ENCODE assay signal across 15 mouse cellular contexts in the genomic region with DNA sequence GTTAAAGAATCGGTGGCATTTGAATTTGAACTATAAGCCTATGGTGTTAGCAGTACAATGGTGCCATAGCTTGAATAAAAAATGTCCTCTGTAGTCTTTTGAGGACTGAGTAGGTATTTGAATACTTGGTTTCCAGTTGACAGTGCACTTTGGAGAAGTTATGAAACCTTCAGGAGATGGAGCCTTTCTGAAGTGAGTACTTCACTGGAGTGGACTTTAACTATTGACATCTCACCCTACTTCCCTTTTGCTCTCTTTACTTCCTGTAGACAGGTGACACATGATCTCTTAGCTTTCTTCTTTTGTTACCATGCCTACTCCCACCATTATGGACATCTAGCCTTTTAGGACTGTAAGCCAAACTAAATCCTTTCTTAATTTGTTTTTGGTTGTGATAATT.
"Had no signal": no experiment of that assay in that cellular context is flagged by ENCODE, and none has a peak within 500 bp of the region (broad histone marks: within the 10 kb centered on the region; RNA-seq: fewer than 3 reads in every experiment).

No protein-coding gene starts in this region.

- H3K4me2 ChIP-seq: neural tube, embryonic 15.5 days; stomach, embryonic 15.5 days had no signal

- H3K9ac ChIP-seq: neural tube, embryonic 15.5 days; stomach, embryonic 15.5 days had no signal

- H3K27me3 ChIP-seq: neural tube, embryonic 15.5 days; stomach, embryonic 15.5 days had no signal

- H3K36me3 ChIP-seq: neural tube, embryonic 15.5 days; stomach, embryonic 15.5 days had no signal

- H3K27ac ChIP-seq: neural tube, embryonic 15.5 days; stomach, embryonic 15.5 days; stomach, postnatal 0 days had no signal

- DNase-seq: retina, postnatal 1 day; right cerebral cortex, adult 18-20 months; right cerebral cortex, postnatal 14 days; right cerebral cortex, postnatal 25 days; right cerebral cortex, postnatal 4 days; spleen, adult 18-20 months; thymus, adult 18-20 months; thymus, adult 2 months; thymus, postnatal 14 days; thymus, postnatal 25 days; thymus, postnatal 36 days; thymus, postnatal 4 days had no signal

- H3K4me3 ChIP-seq: neural tube, embryonic 15.5 days; stomach, embryonic 15.5 days had no signal

- H3K4me1 ChIP-seq: neural tube, embryonic 15.5 days; stomach, embryonic 15.5 days had no signal

- H3K9me3 ChIP-seq: neural tube, embryonic 15.5 days; stomach, embryonic 15.5 days had no signal
